Mouse (Mus musculus) midbrain, embryonic 13.5 days (tissue): Measurements from ENCODE around the gene Pi4ka. TPM values are rescaled to one million over a fixed set of nuclear protein-coding genes. Genes with fewer than 3 reads are reported as not detected.

Experiments used
- ATAC-seq: fragments of 200-750 bp; cut with Nextera tagmentation; 2 replicates; pipeline ENCODE4 v1.8.0; 2017; ENCODE audit warnings: mild to moderate bottlenecking, moderate TSS enrichment, moderate library complexity
- H3K27ac ChIP-seq: fragments of 300-500 bp; sonication (generic); 2 replicates; pipeline ENCODE4 v1.5.1; 2015; ENCODE audit warnings: inconsistent platforms, mild to moderate bottlenecking, moderate library complexity
- H3K27me3 ChIP-seq: fragments of 300-500 bp; sonication (generic); 2 replicates; pipeline ENCODE4 v1.6.1; 2015; ENCODE audit warnings: mild to moderate bottlenecking, inconsistent platforms
- H3K36me3 ChIP-seq: fragments of 300-500 bp; sonication (generic); 2 replicates; pipeline ENCODE4 v1.6.1; 2015; ENCODE audit warnings: mild to moderate bottlenecking, inconsistent platforms
- H3K4me1 ChIP-seq: fragments of 300-500 bp; sonication (generic); replicated peaks from 2 replicates; pipeline ENCODE4 v1.6.1; 2015; ENCODE audit warnings: inconsistent platforms
- H3K4me2 ChIP-seq: fragments of 300-500 bp; sonication (generic); replicated peaks from 2 replicates; pipeline ENCODE4 v1.6.1; 2015; ENCODE audit warnings: moderate library complexity, mild to moderate bottlenecking, inconsistent platforms
- H3K4me3 ChIP-seq: fragments of 300-500 bp; sonication (generic); replicated peaks from 2 replicates; pipeline ENCODE4 v1.5.1; 2015; ENCODE audit warnings: mild to moderate bottlenecking, inconsistent platforms
- H3K9ac ChIP-seq: fragments of 300-500 bp; sonication (generic); replicated peaks from 2 replicates; pipeline ENCODE4 v1.6.1; 2015; ENCODE audit warnings: mild to moderate bottlenecking, inconsistent platforms
- H3K9me3 ChIP-seq: fragments of 300-500 bp; sonication (generic); 2 replicates; pipeline ENCODE4 v1.6.1; 2016; ENCODE audit warnings: mild to moderate bottlenecking, inconsistent platforms
- WGBS: fragments of 180-500 bp; shearing (Covaris S2); methylation state at CpG from one replicate; pipeline ENCODE4 v1.1.7; 2015; 5-methylcytosine and 5-hydroxymethylcytosine counted together
- polyA plus RNA-seq: library from polyadenylated mRNA; unstranded; fragments of >200 nt; fragmentation: Nextera tagmentation; extraction: Ambion mirVana; gene quantifications from 2 replicates; pipeline ENCODE4 v1.2.1, GENCODE M21; 2015

The Pi4ka gene
- polyA plus RNA-seq, 1 experiment from 2014 or later = 62.7 TPM

GRCm38 (mm10) chr16:17291016-17291415 lies 115.1 kb downstream of the Pi4ka start:
- Histone ChIP-seq H3K9ac (no peak overlapping the region), H3K4me3 (no peak overlapping the region), H3K27ac (no peak overlapping the region), H3K9me3 (no peaks in the 10 kb centered on the region), H3K4me2 (no peak overlapping the region), H3K4me1 (no peaks in the 10 kb centered on the region), H3K27me3 (no peaks in the 10 kb centered on the region), H3K36me3 (peaks cover 78% of the 10 kb centered on the region)
- 97% methylated on average over 2 of the region's 2 CpGs for WGBS
- no peak for ATAC-seq

GRCm38 (mm10) chr16:17287103-17287502 lies 119.0 kb downstream of the Pi4ka start:
- no peak for ATAC-seq
- no peaks in the 10 kb centered on the region for H3K27me3 ChIP-seq
- H3K4me1 ChIP-seq = no peaks in the 10 kb centered on the region
- peaks cover 84% of the 10 kb centered on the region for H3K36me3 ChIP-seq
- 90% methylated on average over 2 of the region's 2 CpGs for WGBS
- H3K4me3 ChIP-seq = no peak overlapping the region
- H3K4me2 ChIP-seq = no peak overlapping the region
- H3K27ac ChIP-seq = no peak overlapping the region
- no peaks in the 10 kb centered on the region for H3K9me3 ChIP-seq
- no peak overlapping the region for H3K9ac ChIP-seq

GRCm38 (mm10) chr16:17283151-17283550 lies 123.0 kb downstream of the Pi4ka start:
- ATAC-seq = no peak
- Histone ChIP-seq H3K36me3 (peaks cover 91% of the 10 kb centered on the region), H3K9me3 (no peaks in the 10 kb centered on the region), H3K4me2 (no peak overlapping the region), H3K27me3 (peaks cover 20% of the 10 kb centered on the region), H3K4me3 (no peak overlapping the region), H3K27ac (no peak overlapping the region), H3K9ac (no peak overlapping the region), H3K4me1 (peaks cover 2% of the 10 kb centered on the region)
- 88% methylated on average over 6 of the region's 6 CpGs for WGBS

DNA sequence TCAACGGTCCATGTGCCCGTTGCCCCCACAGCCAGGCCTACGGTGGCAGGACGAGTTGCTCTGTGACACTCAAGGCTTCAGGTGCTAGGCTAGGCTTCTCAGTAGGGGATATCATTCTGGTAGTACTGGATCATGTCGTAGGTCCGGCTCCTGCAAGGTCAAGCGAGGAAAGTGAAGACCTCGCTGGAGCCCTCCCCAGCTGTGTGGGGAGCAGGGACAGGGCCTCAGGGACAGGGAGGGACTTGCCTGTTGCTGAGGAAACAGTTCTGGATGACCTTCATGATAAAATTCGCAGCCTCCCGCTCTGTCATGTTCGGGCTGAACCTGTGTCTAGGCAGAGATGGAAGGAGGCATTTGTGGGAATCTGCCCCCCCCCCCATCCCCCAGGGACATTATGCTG lies 125.6 kb downstream of the Pi4ka start:
- Histone ChIP-seq H3K4me1 (peaks cover 22% of the 10 kb centered on the region), H3K4me3 (no peak overlapping the region), H3K36me3 (peaks cover 68% of the 10 kb centered on the region), H3K4me2 (no peak overlapping the region), H3K27ac (no peak overlapping the region), H3K27me3 (peaks cover 37% of the 10 kb centered on the region), H3K9ac (no peak overlapping the region), H3K9me3 (no peaks in the 10 kb centered on the region)
- ATAC-seq = no peak
- 91% methylated on average over 11 of the region's 11 CpGs for WGBS

GRCm38 (mm10) chr16:17277342-17278211 lies 128.5 kb downstream of the Pi4ka start:
- H3K36me3 ChIP-seq = peaks cover 39% of the 10 kb centered on the region
- peak; percentile 44 for ATAC-seq
- H3K27me3 ChIP-seq = peaks cover 37% of the 10 kb centered on the region
- H3K4me2 ChIP-seq = peak overlapping the region; percentile 85
- H3K9ac ChIP-seq = peak overlapping the region; percentile 70
- WGBS = 2% methylated on average over 61 of the region's 61 CpGs
- H3K9me3 ChIP-seq = no peaks in the 10 kb centered on the region
- no peak overlapping the region for H3K27ac ChIP-seq
- peaks cover 22% of the 10 kb centered on the region for H3K4me1 ChIP-seq
- H3K4me3 ChIP-seq = peak overlapping the region; percentile 55

- under 1% methylated on average over 62 of the region's 62 CpGs for WGBS
- Histone ChIP-seq H3K4me1 (peaks cover 22% of the 10 kb centered on the region), H3K27me3 (peaks cover 37% of the 10 kb centered on the region), H3K4me2 (peak overlapping the region; percentile 85), H3K9ac (peak overlapping the region; percentile 70), H3K9me3 (no peaks in the 10 kb centered on the region), H3K4me3 (peak overlapping the region; percentile 55), H3K27ac (peak overlapping the region; percentile 85), H3K36me3 (peaks cover 28% of the 10 kb centered on the region)
- ATAC-seq = peak; percentile 91
These were observed 129.7 kb downstream of the Pi4ka start for GRCm38 (mm10) chr16:17276164-17277151.

DNA sequence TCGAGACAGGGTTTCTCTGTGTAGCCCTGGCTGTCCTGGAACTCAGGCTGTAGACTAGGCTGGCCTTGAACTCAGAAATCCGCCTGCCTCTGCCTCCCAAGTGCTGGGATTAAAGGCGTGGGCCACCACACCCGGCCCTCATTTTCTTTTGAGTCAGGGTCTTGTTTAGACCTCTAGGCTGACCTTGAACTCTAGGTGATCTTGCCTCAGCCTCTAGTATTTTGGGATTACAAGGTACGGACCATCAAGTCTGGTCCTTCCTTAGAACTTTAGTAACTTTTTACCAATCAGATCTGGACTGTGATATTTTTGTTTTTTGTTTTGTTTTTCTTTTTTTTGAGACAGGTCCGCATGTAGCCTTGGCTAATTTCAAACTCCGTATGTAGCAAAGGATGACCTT lies 130.4 kb downstream of the Pi4ka start, which contains the start of gene Tmem191c:
TSS of gene Tmem191c (plus strand) at position 357 of the 400 bp plus-strand sequence.
- 0 out of 2 replicates have a peak, but pooled peaks cover 4% of the 10 kb centered on the region for H3K9me3 ChIP-seq
- ATAC-seq = 0 out of 2 replicates have a peak, but pooled peaks have one; percentile 0
- H3K27me3 ChIP-seq = peaks cover 37% of the 10 kb centered on the region

DNA sequence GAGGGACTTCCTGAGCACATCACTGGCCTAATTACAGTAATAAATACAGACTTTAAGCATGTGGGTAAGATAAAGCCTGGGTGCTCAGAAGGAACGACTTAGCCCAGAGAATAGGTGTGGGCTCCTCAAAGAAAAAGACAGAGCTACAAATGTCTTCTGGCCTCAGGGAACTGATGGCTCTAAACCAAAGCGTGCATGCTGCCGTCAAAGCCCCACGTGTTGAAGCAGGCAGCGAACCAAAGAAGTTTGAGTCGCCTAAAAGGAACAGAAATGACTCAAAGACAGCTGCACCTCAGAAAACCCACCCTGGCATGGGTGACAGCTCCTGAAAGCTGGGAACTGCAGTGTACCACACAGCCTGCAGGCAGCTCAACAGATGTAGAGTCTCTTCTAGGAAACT lies 134.3 kb downstream of the Pi4ka start:
- no peak for ATAC-seq
- Histone ChIP-seq H3K4me3 (no peak overlapping the region), H3K27ac (no peak overlapping the region), H3K4me1 (peaks cover 7% of the 10 kb centered on the region), H3K27me3 (peaks cover 4% of the 10 kb centered on the region), H3K9ac (no peak overlapping the region), H3K4me2 (no peak overlapping the region), H3K9me3 (0 out of 2 replicates have a peak, but pooled peaks cover 5% of the 10 kb centered on the region), H3K36me3 (peaks cover 3% of the 10 kb centered on the region; the same call in 1 of the 2 replicates)
- WGBS = 83% methylated on average over 6 of the region's 6 CpGs

More for the DNA sequence above, 130.4 kb downstream of the Pi4ka start, which contains the start of gene Tmem191c:
- 62% methylated on average over 7 of the region's 7 CpGs for whole genome bisulfite sequencing
- peaks cover 22% of the 10 kb centered on the region for H3K4me1 ChIP-seq
- peak within 1 kb of the TSS; percentile 85 for H3K4me2 ChIP-seq
- H3K27ac ChIP-seq = peak within 1 kb of the TSS; percentile 85
- H3K9ac ChIP-seq = peak within 1 kb of the TSS; percentile 70
- peaks cover 24% of the 10 kb centered on the region for H3K36me3 ChIP-seq
- H3K4me3 ChIP-seq = peak within 1 kb of the TSS; percentile 55

- H3K4me3 ChIP-seq = no peak overlapping the region
- H3K27ac ChIP-seq = no peak overlapping the region
- no peaks in the 10 kb centered on the region for H3K27me3 ChIP-seq
- H3K9ac ChIP-seq = no peak overlapping the region
- no peaks in the 10 kb centered on the region for H3K4me1 ChIP-seq
- H3K36me3 ChIP-seq = peaks cover 3% of the 10 kb centered on the region; the same call in 1 of the 2 replicates
- no peak for ATAC-seq
- 0 out of 2 replicates have a peak, but pooled peaks cover 5% of the 10 kb centered on the region for H3K9me3 ChIP-seq
- no peak overlapping the region for H3K4me2 ChIP-seq
- WGBS = 66% methylated on average over 4 of the region's 4 CpGs
These were observed 135.0 kb downstream of the Pi4ka start for GRCm38 (mm10) chr16:17271124-17271523.

- Histone ChIP-seq H3K9me3 (0 out of 2 replicates have a peak, but pooled peaks cover 5% of the 10 kb centered on the region), H3K9ac (no peak overlapping the region), H3K27ac (no peak overlapping the region), H3K36me3 (peaks cover 3% of the 10 kb centered on the region; the same call in 1 of the 2 replicates), H3K27me3 (no peaks in the 10 kb centered on the region), H3K4me2 (no peak overlapping the region), H3K4me3 (no peak overlapping the region), H3K4me1 (no peaks in the 10 kb centered on the region)
- 93% methylated on average over 5 of the region's 5 CpGs for WGBS
- ATAC-seq = no peak
These were observed 136.2 kb downstream of the Pi4ka start for GRCm38 (mm10) chr16:17269872-17270271.

GRCm38 (mm10) chr16:17267937-17268336 lies 138.2 kb downstream of the Pi4ka start:
- Histone ChIP-seq H3K4me1 (peaks cover 2% of the 10 kb centered on the region; the same call in 1 of the 2 replicates), H3K9me3 (0 out of 2 replicates have a peak, but pooled peaks cover 5% of the 10 kb centered on the region), H3K4me3 (no peak overlapping the region), H3K36me3 (peaks cover 5% of the 10 kb centered on the region; the same call in 1 of the 2 replicates), H3K9ac (no peak overlapping the region), H3K4me2 (no peak overlapping the region), H3K27me3 (no peaks in the 10 kb centered on the region), H3K27ac (no peak overlapping the region)
- no peak for ATAC-seq
- 84% methylated on average over 5 of the region's 5 CpGs for WGBS
